Mouse (Mus musculus) forebrain, postnatal 0 days (tissue): ENCODE results near the gene Tnip2. TPM values are rescaled to one million over a fixed set of nuclear protein-coding genes. Genes with fewer than 3 reads are reported as not detected.

Experiments
- ATAC-seq: fragments of 200-750 bp; cut with Nextera tagmentation; 2 replicates; pipeline ENCODE4 v1.8.0; 2017; ENCODE audit warnings: mild to moderate bottlenecking, moderate library complexity
- DNase-seq: peaks from one replicate; pipeline ENCODE4 v3.0.0-alpha.2; 2015
- H3K27ac ChIP-seq: fragments of 300-500 bp; sonication (generic); 2 replicates; pipeline ENCODE4 v1.5.1; 2014; ENCODE audit warnings: low read depth, mild to moderate bottlenecking, antibody characterized with exemption, low read length, moderate library complexity, mixed read lengths
- H3K27me3 ChIP-seq: fragments of 300-500 bp; sonication (generic); 2 replicates; pipeline ENCODE4 v1.6.1; 2014; ENCODE audit warnings: mild to moderate bottlenecking, low read length, mixed read lengths; ENCODE audit not compliant: insufficient read depth
- H3K36me3 ChIP-seq: fragments of 300-500 bp; sonication (generic); 2 replicates; pipeline ENCODE4 v1.6.1; 2014; ENCODE audit warnings: mild to moderate bottlenecking, moderate library complexity; ENCODE audit not compliant: insufficient read depth
- H3K4me1 ChIP-seq: fragments of 300-500 bp; sonication (generic); 2 replicates; pipeline ENCODE4 v1.6.1; 2014; ENCODE audit warnings: antibody characterized with exemption; ENCODE audit not compliant: insufficient read depth
- H3K4me2 ChIP-seq: fragments of 300-500 bp; sonication (generic); 2 replicates; pipeline ENCODE4 v1.6.1; 2014; ENCODE audit warnings: low read depth, mild to moderate bottlenecking, moderate library complexity
- H3K4me3 ChIP-seq: fragments of 300-500 bp; sonication (generic); 2 replicates; pipeline ENCODE4 v1.5.1; 2014; ENCODE audit warnings: low read depth, low read length, mixed read lengths
- H3K9ac ChIP-seq: fragments of 300-500 bp; sonication (generic); 2 replicates; pipeline ENCODE4 v1.6.1; 2014; ENCODE audit warnings: mild to moderate bottlenecking
- H3K9me3 ChIP-seq: fragments of 300-500 bp; sonication (generic); 2 replicates; pipeline ENCODE4 v1.6.1; 2016; ENCODE audit warnings: low read length
- CTCF ChIP-seq: sonication (generic); IDR thresholded peaks from 2 replicates; pipeline ENCODE4 v1.5.1; 2016; ENCODE audit warnings: antibody characterized with exemption, control low read depth, low read depth
- WGBS: fragments of 180-500 bp; shearing (Covaris S2); extraction: QIAGEN DNeasy Blood & Tissue Kit; methylation state at CpG from one replicate; pipeline ENCODE4 v1.1.7; 2014; 5-methylcytosine and 5-hydroxymethylcytosine counted together
- polyA plus RNA-seq: library from polyadenylated mRNA; unstranded; fragments of >200 nt; fragmentation: Nextera tagmentation; extraction: Ambion mirVana; gene quantifications from 2 replicates; pipeline ENCODE4 v1.2.1, GENCODE M21; 2015
- total RNA-seq: library from RNA; depleted of rRNA; stranded (reverse); fragments of >200 nt; gene quantifications from 2 replicates; pipeline ENCODE4 v1.2.3, GENCODE M21; 2014

Gene Tnip2
- total and polyA plus RNA-seq, 2 experiments from 2014 or later = 9.4 to 9.7 TPM

GRCm38 (mm10) chr5:34488741-34489417 lies 24.9 kb downstream of the Tnip2 start:
- peak; percentile 67 for ATAC-seq
- H3K4me2 ChIP-seq = no peak overlapping the region

GRCm38 (mm10) chr5:34487320-34488090 lies 26.3 kb downstream of the Tnip2 start:
- no peaks in the 10 kb centered on the region for H3K4me1 ChIP-seq
- H3K9ac ChIP-seq = no peak overlapping the region
- H3K4me3 ChIP-seq = no peak overlapping the region
- H3K9me3 ChIP-seq = no peaks in the 10 kb centered on the region
- WGBS = 71% methylated on average over 6 of the region's 6 CpGs
- no peaks in the 10 kb centered on the region for H3K27me3 ChIP-seq
- DNase-seq (no peak), ATAC-seq (no peak)
- H3K4me2 ChIP-seq = no peak overlapping the region
- no peak overlapping the region for H3K27ac ChIP-seq
- TF ChIP-seq CTCF = no peak
- H3K36me3 ChIP-seq = peaks cover 37% of the 10 kb centered on the region

More at GRCm38 (mm10) chr5:34488741-34489417, 24.9 kb downstream of the Tnip2 start:
- no peak overlapping the region for H3K9ac ChIP-seq
- DNase-seq = peak; percentile 66
- H3K27me3 ChIP-seq = no peaks in the 10 kb centered on the region
- no peak for TF ChIP-seq CTCF
- no peaks in the 10 kb centered on the region for H3K9me3 ChIP-seq
- peaks cover 33% of the 10 kb centered on the region for H3K36me3 ChIP-seq
- no peaks in the 10 kb centered on the region for H3K4me1 ChIP-seq
- 63% methylated on average over 6 of the region's 6 CpGs for WGBS
- no peak overlapping the region for H3K4me3 ChIP-seq
- H3K27ac ChIP-seq = peak overlapping the region; percentile 15; the same call in 1 of the 2 replicates

GRCm38 (mm10) chr5:34485731-34486130 lies 28.1 kb downstream of the Tnip2 start:
- no peak for DNase-seq
- H3K4me3 ChIP-seq = no peak overlapping the region
- H3K9me3 ChIP-seq = no peaks in the 10 kb centered on the region
- H3K4me2 ChIP-seq = no peak overlapping the region
- ATAC-seq = no peak
- no peak for TF ChIP-seq CTCF
- H3K36me3 ChIP-seq = peaks cover 52% of the 10 kb centered on the region
- H3K9ac ChIP-seq = no peak overlapping the region
- H3K27me3 ChIP-seq = no peaks in the 10 kb centered on the region
- 92% methylated on average over 15 of the region's 15 CpGs for WGBS
- H3K27ac ChIP-seq = no peak overlapping the region
- H3K4me1 ChIP-seq = no peaks in the 10 kb centered on the region

GRCm38 (mm10) chr5:34480926-34481325 lies 32.9 kb downstream of the Tnip2 start:
- Histone ChIP-seq H3K9ac (no peak overlapping the region), H3K27ac (no peak overlapping the region), H3K9me3 (no peaks in the 10 kb centered on the region), H3K27me3 (no peaks in the 10 kb centered on the region), H3K4me2 (no peak overlapping the region), H3K4me1 (no peaks in the 10 kb centered on the region), H3K4me3 (no peak overlapping the region), H3K36me3 (peaks cover 78% of the 10 kb centered on the region)
- peak; percentile 7; the same call in 1 of the 2 replicates for TF ChIP-seq CTCF
- DNase-seq (no peak), ATAC-seq (no peak)
- 84% methylated on average over 3 of the region's 3 CpGs for WGBS

GRCm38 (mm10) chr5:34468039-34468775 lies 45.6 kb downstream of the Tnip2 start:
- Histone ChIP-seq H3K36me3 (peaks cover 42% of the 10 kb centered on the region), H3K9ac (no peak overlapping the region), H3K4me2 (no peak overlapping the region), H3K4me3 (no peak overlapping the region), H3K9me3 (no peaks in the 10 kb centered on the region), H3K4me1 (no peaks in the 10 kb centered on the region), H3K27ac (no peak overlapping the region), H3K27me3 (no peaks in the 10 kb centered on the region)
- WGBS = 97% methylated on average over 2 of the region's 2 CpGs
- ATAC-seq = no peak
- DNase-seq = no peak
- no peak for TF ChIP-seq CTCF

GRCm38 (mm10) chr5:34466648-34467047 lies 47.1 kb downstream of the Tnip2 start:
- H3K27me3 ChIP-seq = no peaks in the 10 kb centered on the region
- 97% methylated on average over 2 of the region's 2 CpGs for WGBS
- no peak for TF ChIP-seq CTCF
- no peak overlapping the region for H3K4me3 ChIP-seq
- H3K4me2 ChIP-seq = no peak overlapping the region
- H3K9me3 ChIP-seq = no peaks in the 10 kb centered on the region
- no peak overlapping the region for H3K27ac ChIP-seq
- peaks cover 53% of the 10 kb centered on the region for H3K36me3 ChIP-seq
- ATAC-seq = no peak
- no peak for DNase-seq
- H3K4me1 ChIP-seq = no peaks in the 10 kb centered on the region
- H3K9ac ChIP-seq = no peak overlapping the region
